Comparison of ENCODE assay signal across 12 mouse cellular contexts in the genomic region with DNA sequence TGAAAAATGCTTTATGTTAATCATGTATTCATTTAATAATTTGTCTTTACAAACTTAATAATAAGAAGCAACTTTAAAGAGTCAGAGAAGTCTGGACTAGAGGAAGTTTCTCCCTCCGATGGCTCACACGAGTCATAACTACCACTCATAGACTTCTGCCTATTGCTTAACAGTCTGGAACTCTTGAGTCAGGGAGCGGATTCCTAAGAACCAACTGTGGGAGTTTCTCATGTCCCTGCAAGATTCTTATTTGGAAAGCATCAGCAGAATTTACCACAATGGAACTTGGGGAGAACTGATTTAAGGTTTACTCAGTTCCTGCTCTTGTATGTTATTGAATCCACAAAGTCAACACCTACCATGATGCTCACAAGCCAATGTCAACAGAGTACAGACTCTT.
"Had no signal": no experiment of that assay in that cellular context is flagged by ENCODE, and none has a peak within 500 bp of the region (broad histone marks: within the 10 kb centered on the region; RNA-seq: fewer than 3 reads in every experiment).

No protein-coding gene starts in this region.

- DNase-seq: kidney, adult 8-10 months; kidney, postnatal 36 days; layer of hippocampus, adult 9-11 months; layer of hippocampus, postnatal 36 days; liver; liver, embryonic 13.5 days; liver, postnatal 0 days; right cerebral cortex, postnatal 14 days; thymus, postnatal 14 days had no signal

- H3K36me3 ChIP-seq: limb, embryonic 12.5 days; liver, embryonic 13.5 days; lung, embryonic 15.5 days; midbrain, embryonic 12.5 days had no signal

- H3K27me3 ChIP-seq: limb, embryonic 12.5 days; liver, embryonic 13.5 days; lung, embryonic 15.5 days; midbrain, embryonic 12.5 days had no signal

- H3K4me3 ChIP-seq: limb, embryonic 12.5 days; liver, embryonic 13.5 days; lung, embryonic 15.5 days; midbrain, embryonic 12.5 days had no signal
